Mouse (Mus musculus): ENCODE data around the gene Kdm1a. TPM values are rescaled to one million over a fixed set of nuclear protein-coding genes. Genes with fewer than 3 reads are reported as not detected.

Kdm1a gene
- polyA plus RNA-seq, 1 experiment from 2014 or later: 46.4 TPM

- 42% methylated on average over 5 of the region's 5 CpGs for WGBS
Measured at GRCm38 (mm10) chr4:136636511-136636910, 34.0 kb upstream of the Kdm1a start.

GRCm38 (mm10) chr4:136635995-136636394 lies 33.5 kb upstream of the Kdm1a start:
- Histone ChIP-seq H3K9ac (no peak overlapping the region), H3K27me3 (replicated peaks) (peaks cover 52% of the 10 kb centered on the region), H3K27ac (ENCODE audit: poor library complexity, severe bottlenecking) (no peak overlapping the region), H3K4me3 (no peak overlapping the region), H3K9me3 (replicated peaks) (no peaks in the 10 kb centered on the region), H3K4me2 (no peak overlapping the region), H3K36me3 (no peaks in the 10 kb centered on the region), H3K4me1 (replicated peaks) (peaks cover 29% of the 10 kb centered on the region)
- no peak for ATAC-seq (ENCODE audit: insufficient number of reproducible peaks, low FRiP score)

More at GRCm38 (mm10) chr4:136636511-136636910, 34.0 kb upstream of the Kdm1a start:
- no peak overlapping the region for H3K4me2 ChIP-seq
- no peaks in the 10 kb centered on the region for H3K36me3 ChIP-seq
- no peaks in the 10 kb centered on the region for H3K9me3 ChIP-seq (replicated peaks)
- peaks cover 52% of the 10 kb centered on the region for H3K27me3 ChIP-seq (replicated peaks)
- no peak overlapping the region for H3K27ac ChIP-seq (ENCODE audit: poor library complexity, severe bottlenecking)
- no peak overlapping the region for H3K4me3 ChIP-seq
- H3K4me1 ChIP-seq (replicated peaks): peaks cover 24% of the 10 kb centered on the region
- no peak overlapping the region for H3K9ac ChIP-seq
- ATAC-seq (ENCODE audit: insufficient number of reproducible peaks, low FRiP score): no peak

- Histone ChIP-seq H3K9ac (no peak overlapping the region), H3K9me3 (replicated peaks) (no peaks in the 10 kb centered on the region), H3K4me3 (no peak overlapping the region), H3K27me3 (replicated peaks) (peaks cover 11% of the 10 kb centered on the region), H3K4me1 (replicated peaks) (peaks cover 11% of the 10 kb centered on the region), H3K4me2 (no peak overlapping the region), H3K36me3 (no peaks in the 10 kb centered on the region), H3K27ac (ENCODE audit: poor library complexity, severe bottlenecking) (no peak overlapping the region)
- WGBS: 78% methylated on average over 11 of the region's 11 CpGs
- 0 out of 2 replicates have a peak, but pooled peaks have one; percentile 43 for ATAC-seq (ENCODE audit: insufficient number of reproducible peaks, low FRiP score)
Measured at GRCm38 (mm10) chr4:136631237-136631994, 28.9 kb upstream of the Kdm1a start.

GRCm38 (mm10) chr4:136626590-136626989 lies 24.1 kb upstream of the Kdm1a start:
- no peaks in the 10 kb centered on the region for H3K36me3 ChIP-seq
- no peak overlapping the region for H3K4me2 ChIP-seq
- peaks cover 9% of the 10 kb centered on the region for H3K4me1 ChIP-seq (replicated peaks)
- H3K4me3 ChIP-seq: no peak overlapping the region
- no peaks in the 10 kb centered on the region for H3K9me3 ChIP-seq (replicated peaks)
- 72% methylated on average over 6 of the region's 6 CpGs for WGBS
- no peak for ATAC-seq (ENCODE audit: insufficient number of reproducible peaks, low FRiP score)
- no peak overlapping the region for H3K9ac ChIP-seq
- no peak overlapping the region for H3K27ac ChIP-seq (ENCODE audit: poor library complexity, severe bottlenecking)
- peaks cover 17% of the 10 kb centered on the region; the same call in 1 of the 2 replicates for H3K27me3 ChIP-seq (replicated peaks)

- Histone ChIP-seq H3K4me3 (no peak within 1 kb of the TSS), H3K27ac (ENCODE audit: poor library complexity, severe bottlenecking) (no peak within 1 kb of the TSS), H3K9me3 (replicated peaks) (no peaks in the 10 kb centered on the region), H3K4me1 (replicated peaks) (no peaks in the 10 kb centered on the region; the same call in 1 of the 2 replicates), H3K4me2 (no peak within 1 kb of the TSS), H3K9ac (no peak within 1 kb of the TSS), H3K36me3 (no peaks in the 10 kb centered on the region), H3K27me3 (replicated peaks) (peaks cover 17% of the 10 kb centered on the region; the same call in 1 of the 2 replicates)
- ATAC-seq (ENCODE audit: insufficient number of reproducible peaks, low FRiP score): no peak
- 38% methylated on average over 6 of the region's 6 CpGs for WGBS
Measured at GRCm38 (mm10) chr4:136622388-136622787, 19.9 kb upstream of the Kdm1a start, which contains the start of gene Lactbl1. TSS of gene Lactbl1 (plus strand) at chr4:136622621.

- H3K4me1 ChIP-seq (replicated peaks): no peaks in the 10 kb centered on the region; the same call in 1 of the 2 replicates
- WGBS: 53% methylated on average over 5 of the region's 5 CpGs
- H3K4me3 ChIP-seq: no peak overlapping the region
- H3K27me3 ChIP-seq (replicated peaks): peaks cover 17% of the 10 kb centered on the region; the same call in 1 of the 2 replicates
- no peaks in the 10 kb centered on the region for H3K9me3 ChIP-seq (replicated peaks)
- H3K4me2 ChIP-seq: no peak overlapping the region
- no peak overlapping the region for H3K27ac ChIP-seq (ENCODE audit: poor library complexity, severe bottlenecking)
- H3K36me3 ChIP-seq: no peaks in the 10 kb centered on the region
- ATAC-seq (ENCODE audit: insufficient number of reproducible peaks, low FRiP score): no peak
- no peak overlapping the region for H3K9ac ChIP-seq
Measured at GRCm38 (mm10) chr4:136621956-136622355, 19.4 kb upstream of the Kdm1a start.

GRCm38 (mm10) chr4:136621336-136621735 lies 18.8 kb upstream of the Kdm1a start:
- no peak for ATAC-seq (ENCODE audit: insufficient number of reproducible peaks, low FRiP score)
- Histone ChIP-seq H3K4me1 (replicated peaks) (no peaks in the 10 kb centered on the region; the same call in 1 of the 2 replicates), H3K27ac (ENCODE audit: poor library complexity, severe bottlenecking) (no peak overlapping the region), H3K9me3 (replicated peaks) (no peaks in the 10 kb centered on the region), H3K9ac (no peak overlapping the region), H3K36me3 (no peaks in the 10 kb centered on the region), H3K4me2 (no peak overlapping the region), H3K27me3 (replicated peaks) (peaks cover 17% of the 10 kb centered on the region; the same call in 1 of the 2 replicates), H3K4me3 (no peak overlapping the region)
- WGBS: 0% methylated on average over 1 of the region's 1 CpGs

GRCm38 (mm10) chr4:136613657-136614056 lies 11.1 kb upstream of the Kdm1a start:
- no peaks in the 10 kb centered on the region; the same call in 1 of the 2 replicates for H3K4me1 ChIP-seq (replicated peaks)
- no peak overlapping the region for H3K4me2 ChIP-seq
- no peak overlapping the region for H3K4me3 ChIP-seq
- H3K9ac ChIP-seq: no peak overlapping the region
- H3K27me3 ChIP-seq (replicated peaks): no peaks in the 10 kb centered on the region
- no peak for ATAC-seq (ENCODE audit: insufficient number of reproducible peaks, low FRiP score)
- H3K27ac ChIP-seq (ENCODE audit: poor library complexity, severe bottlenecking): no peak overlapping the region
- 65% methylated on average over 7 of the region's 7 CpGs for WGBS
- no peaks in the 10 kb centered on the region for H3K9me3 ChIP-seq (replicated peaks)
- H3K36me3 ChIP-seq: no peaks in the 10 kb centered on the region

- WGBS: 52% methylated on average over 4 of the region's 4 CpGs
- Histone ChIP-seq H3K9ac (no peak within 1 kb of the TSS), H3K4me3 (no peak within 1 kb of the TSS), H3K4me1 (replicated peaks) (no peaks in the 10 kb centered on the region), H3K4me2 (no peak within 1 kb of the TSS), H3K27ac (ENCODE audit: poor library complexity, severe bottlenecking) (no peak within 1 kb of the TSS), H3K27me3 (replicated peaks) (no peaks in the 10 kb centered on the region), H3K36me3 (no peaks in the 10 kb centered on the region), H3K9me3 (replicated peaks) (no peaks in the 10 kb centered on the region)
- no peak for ATAC-seq (ENCODE audit: insufficient number of reproducible peaks, low FRiP score)
Measured at GRCm38 (mm10) chr4:136610387-136610856, 7.9 kb upstream of the Kdm1a start, which contains the start of gene Tex46. TSS of gene Tex46 (plus strand) at chr4:136610437.

GRCm38 (mm10) chr4:136605756-136606485 lies 3.4 kb upstream of the Kdm1a start:
- ATAC-seq (ENCODE audit: insufficient number of reproducible peaks, low FRiP score): no peak

GRCm38 (mm10) chr4:136602018-136602554 lies 437 bp downstream of the Kdm1a start:
- Histone ChIP-seq H3K4me2 (peak overlapping the region; percentile 71), H3K36me3 (no peaks in the 10 kb centered on the region), H3K9me3 (replicated peaks) (no peaks in the 10 kb centered on the region), H3K27me3 (replicated peaks) (no peaks in the 10 kb centered on the region), H3K9ac (peak overlapping the region; percentile 100), H3K4me1 (replicated peaks) (peaks cover 19% of the 10 kb centered on the region), H3K27ac (ENCODE audit: poor library complexity, severe bottlenecking) (peak overlapping the region; percentile 83), H3K4me3 (peak overlapping the region; percentile 97)
- WGBS: under 1% methylated on average over 52 of the region's 68 CpGs
- ATAC-seq (ENCODE audit: insufficient number of reproducible peaks, low FRiP score): peak; percentile 73

More at GRCm38 (mm10) chr4:136605756-136606485, 3.4 kb upstream of the Kdm1a start:
- Histone ChIP-seq H3K4me1 (replicated peaks) (peaks cover 5% of the 10 kb centered on the region), H3K9ac (no peak overlapping the region), H3K36me3 (no peaks in the 10 kb centered on the region), H3K27me3 (replicated peaks) (no peaks in the 10 kb centered on the region), H3K27ac (ENCODE audit: poor library complexity, severe bottlenecking) (no peak overlapping the region), H3K9me3 (replicated peaks) (no peaks in the 10 kb centered on the region), H3K4me2 (no peak overlapping the region), H3K4me3 (no peak overlapping the region)
- WGBS: 83% methylated on average over 19 of the region's 19 CpGs
